ENCODE assay signal across 9 mouse cellular contexts in genomic region chr2:26324917-26325316, GRCm38 (mm10). TPM values are rescaled to one million over a fixed set of nuclear protein-coding genes. Genes with fewer than 3 reads are reported as not detected.
DNase-seq lines count a peak whose midpoint lies in the region; ATAC-seq and TF ChIP-seq lines count a peak whose summit lies in the region.
"Had no signal": no experiment of that assay in that cellular context is flagged by ENCODE, and none has a peak within 500 bp of the region (broad histone marks: within the 10 kb centered on the region; RNA-seq: fewer than 3 reads in every experiment).

No protein-coding gene starts in this region.

- peak; percentile 60 for ATAC-seq in frontal cortex, adult (ENCODE audit: low TSS enrichment)
- ATAC-seq in megakaryocyte, adult 5-6 weeks (ENCODE audit: poor library complexity, severe bottlenecking): no peak
- ATAC-seq in erythroblast, adult 5-6 weeks (replicated peaks; ENCODE audit: low FRiP score, poor library complexity, severe bottlenecking): no peak
- no peak for ATAC-seq in midbrain, embryonic 13.5 days

- no peak overlapping the region for H3K4me2 ChIP-seq in midbrain, embryonic 13.5 days (replicated peaks)

- no peak overlapping the region for H3K27ac ChIP-seq in bone marrow macrophage, adult 2 months (ENCODE audit: insufficient read depth, low read depth, low read length)
- no peak overlapping the region for H3K27ac ChIP-seq in midbrain, embryonic 13.5 days

- peaks cover 90% of the 10 kb centered on the region for H3K4me1 ChIP-seq in megakaryocyte, embryonic 14.5 days
- no peaks in the 10 kb centered on the region for H3K4me1 ChIP-seq in bone marrow macrophage, adult 2 months (ENCODE audit: control insufficient read depth, insufficient read depth, low read length)
- peaks cover 26% of the 10 kb centered on the region for H3K4me1 ChIP-seq in midbrain, embryonic 13.5 days (replicated peaks)

- TF ChIP-seq CTCF in bone marrow macrophage, adult 2 months (IDR thresholded peaks at IDR 0.05; ENCODE audit: low read depth, low read length): 0 out of 2 replicates have a peak, but pooled peaks have one; percentile 8

- DNase-seq in frontal cortex, postnatal 10 days (ENCODE audit: low spot score in 2 of 2): no peak
- DNase-seq in naive thymus-derived CD4-positive, alpha-beta T cell, adult 2 months (ENCODE audit: low read depth): peak; percentile 39

- peak overlapping the region; percentile 6 for H3K4me3 ChIP-seq in megakaryocyte, embryonic 14.5 days (replicated peaks)
- H3K4me3 ChIP-seq in bone marrow macrophage, adult 2 months (ENCODE audit: insufficient read depth, low read length): no peak overlapping the region
- no peak overlapping the region for H3K4me3 ChIP-seq in midbrain, embryonic 13.5 days (replicated peaks)

- 90% methylated on average over 2 of the region's 2 CpGs for WGBS in midbrain, embryonic 13.5 days

- H3K36me3 ChIP-seq in megakaryocyte, embryonic 14.5 days (replicated peaks; ENCODE audit: low read length): peaks cover 53% of the 10 kb centered on the region
- peaks cover 83% of the 10 kb centered on the region for H3K36me3 ChIP-seq in midbrain, embryonic 13.5 days

- peaks cover 7% of the 10 kb centered on the region for H3K27me3 ChIP-seq in megakaryocyte, embryonic 14.5 days (replicated peaks)
- no peaks in the 10 kb centered on the region for H3K27me3 ChIP-seq in midbrain, embryonic 13.5 days

- no peak overlapping the region for H3K9ac ChIP-seq in midbrain, embryonic 13.5 days (replicated peaks)

- no peaks in the 10 kb centered on the region for H3K9me3 ChIP-seq in megakaryocyte, embryonic 14.5 days
- H3K9me3 ChIP-seq in midbrain, embryonic 13.5 days: no peaks in the 10 kb centered on the region

- TF ChIP-seq POLR2A in bone marrow macrophage, adult 2 months (IDR thresholded peaks at IDR 0.05; ENCODE audit: borderline replicate concordance, low read depth, low read length): no peak

RNA-seq across cellular contexts. Expression of gene Gpsm1, which starts 9.6 kb away (rescaled TPM):
- 39.8 and 114 TPM in 2 replicates for polyA plus RNA-seq in megakaryocyte, embryonic 14.5 days (2012; ENCODE audit: insufficient read depth, low replicate concordance)
- 1.9 and 2.4 TPM in 2 replicates for total RNA-seq in megakaryocyte, adult 5-6 weeks (2015)
- total RNA-seq in megakaryocyte, adult 5-6 weeks (2017): 2.2 and 4.0 TPM in 2 replicates
- polyA plus RNA-seq in bone marrow macrophage, adult 2 months (2012; ENCODE audit: insufficient read depth, insufficient read length, missing spikeins): 5.3 and 5.5 TPM in 2 replicates
- total RNA-seq in erythroblast, adult 5-6 weeks (2015; ENCODE audit: low replicate concordance): 0.77 and 1.5 TPM in 2 replicates
- total RNA-seq in erythroblast, adult 5-6 weeks (2017; ENCODE audit: low replicate concordance): 1.7 and 2.0 TPM in 2 replicates
- 147 and 162 TPM in 2 replicates for polyA plus RNA-seq in midbrain, embryonic 13.5 days (2015; fragmentation: Nextera tagmentation; extraction: Ambion mirVana)

RNA-seq across cellular contexts. Expression of gene Dnlz, which starts 27.0 kb away (rescaled TPM):
- polyA plus RNA-seq in megakaryocyte, embryonic 14.5 days (2012; ENCODE audit: insufficient read depth, low replicate concordance): 34.4 and 35.3 TPM in 2 replicates
- 4.4 and 5.8 TPM in 2 replicates for total RNA-seq in megakaryocyte, adult 5-6 weeks (2015)
- total RNA-seq in megakaryocyte, adult 5-6 weeks (2017): 5.1 TPM in 2 replicates
- 11.9 and 12.5 TPM in 2 replicates for polyA plus RNA-seq in bone marrow macrophage, adult 2 months (2012; ENCODE audit: insufficient read depth, insufficient read length, missing spikeins)
- 2.7 TPM in 1 of 2 replicates, not detected in the other for total RNA-seq in erythroblast, adult 5-6 weeks (2015; ENCODE audit: low replicate concordance)
- total RNA-seq in erythroblast, adult 5-6 weeks (2017; ENCODE audit: low replicate concordance): 1.1 and 2.0 TPM in 2 replicates
- polyA plus RNA-seq in midbrain, embryonic 13.5 days (2015; fragmentation: Nextera tagmentation; extraction: Ambion mirVana): 28.1 and 30.6 TPM in 2 replicates

RNA-seq across cellular contexts. Expression of gene Ccdc187, which starts 30.6 kb away (rescaled TPM):
- polyA plus RNA-seq in megakaryocyte, embryonic 14.5 days (2012; ENCODE audit: insufficient read depth, low replicate concordance): not detected in 2 replicates
- not detected in 2 replicates for total RNA-seq in megakaryocyte, adult 5-6 weeks (2015)
- total RNA-seq in megakaryocyte, adult 5-6 weeks (2017): not detected in 2 replicates
- not detected in 2 replicates for polyA plus RNA-seq in bone marrow macrophage, adult 2 months (2012; ENCODE audit: insufficient read depth, insufficient read length, missing spikeins)
- not detected in 2 replicates for total RNA-seq in erythroblast, adult 5-6 weeks (2015; ENCODE audit: low replicate concordance)
- not detected in 2 replicates for total RNA-seq in erythroblast, adult 5-6 weeks (2017; ENCODE audit: low replicate concordance)
- 0.17 and 0.23 TPM in 2 replicates for polyA plus RNA-seq in midbrain, embryonic 13.5 days (2015; fragmentation: Nextera tagmentation; extraction: Ambion mirVana)
- polyA plus RNA-seq: limb, embryonic 11.5 days had no signal

RNA-seq across cellular contexts. Expression of gene Card9, which starts 35.8 kb away (rescaled TPM):
- 29.8 and 81.2 TPM in 2 replicates for polyA plus RNA-seq in megakaryocyte, embryonic 14.5 days (2012; ENCODE audit: insufficient read depth, low replicate concordance)
- 42.6 and 45.3 TPM in 2 replicates for total RNA-seq in megakaryocyte, adult 5-6 weeks (2015)
- total RNA-seq in megakaryocyte, adult 5-6 weeks (2017): 141 and 169 TPM in 2 replicates
- polyA plus RNA-seq in bone marrow macrophage, adult 2 months (2012; ENCODE audit: insufficient read depth, insufficient read length, missing spikeins): 72.6 and 76.8 TPM in 2 replicates
- total RNA-seq in erythroblast, adult 5-6 weeks (2015; ENCODE audit: low replicate concordance): 5.9 and 11.9 TPM in 2 replicates
- total RNA-seq in erythroblast, adult 5-6 weeks (2017; ENCODE audit: low replicate concordance): 20.4 and 32.5 TPM in 2 replicates
- 1.4 and 2.3 TPM in 2 replicates for polyA plus RNA-seq in midbrain, embryonic 13.5 days (2015; fragmentation: Nextera tagmentation; extraction: Ambion mirVana)

RNA-seq across cellular contexts. Expression of gene Snapc4, which starts 55.5 kb away (rescaled TPM):
- 15.8 and 18.0 TPM in 2 replicates for polyA plus RNA-seq in megakaryocyte, embryonic 14.5 days (2012; ENCODE audit: insufficient read depth, low replicate concordance)
- total RNA-seq in megakaryocyte, adult 5-6 weeks (2015): 6.1 and 10.7 TPM in 2 replicates
- 12.2 and 13.3 TPM in 2 replicates for total RNA-seq in megakaryocyte, adult 5-6 weeks (2017)
- polyA plus RNA-seq in bone marrow macrophage, adult 2 months (2012; ENCODE audit: insufficient read depth, insufficient read length, missing spikeins): 16.3 and 18.3 TPM in 2 replicates
- 2.9 and 12.3 TPM in 2 replicates for total RNA-seq in erythroblast, adult 5-6 weeks (2015; ENCODE audit: low replicate concordance)
- total RNA-seq in erythroblast, adult 5-6 weeks (2017; ENCODE audit: low replicate concordance): 0.85 and 7.4 TPM in 2 replicates
- polyA plus RNA-seq in midbrain, embryonic 13.5 days (2015; fragmentation: Nextera tagmentation; extraction: Ambion mirVana): 28.2 and 32.3 TPM in 2 replicates
